Mouse (Mus musculus): ENCODE data around the gene Nup107. TPM values are rescaled to one million over a fixed set of nuclear protein-coding genes. Genes with fewer than 3 reads are reported as not detected.
"Not testable (repeated sequence)": the region's sequence is repeated elsewhere in the genome, so short reads cannot be mapped to it uniquely, and the experiment has no call there.

Nup107 gene
- polyA plus RNA-seq, 1 experiment from 2014 or later = 45.1 TPM

- 97% methylated on average over 6 of the region's 6 CpGs for WGBS
- not testable (repeated sequence) for H3K9ac ChIP-seq (replicated peaks); H3K9me3 ChIP-seq; H3K27me3 ChIP-seq; H3K4me2 ChIP-seq (replicated peaks); ATAC-seq; H3K27ac ChIP-seq; H3K4me3 ChIP-seq (replicated peaks)
- Histone ChIP-seq H3K4me1 (replicated peaks) (peaks cover 21% of the 10 kb centered on the region), H3K36me3 (peaks cover 69% of the 10 kb centered on the region)
These were observed 88.1 kb downstream of the Nup107 start for GRCm38 (mm10) chr10:117704314-117704963.

GRCm38 (mm10) chr10:117703506-117703905 lies 89.0 kb downstream of the Nup107 start:
- H3K36me3 ChIP-seq = peaks cover 78% of the 10 kb centered on the region

GRCm38 (mm10) chr10:117702024-117702833 lies 90.3 kb downstream of the Nup107 start:
- H3K27ac ChIP-seq = no peak overlapping the region
- no peaks in the 10 kb centered on the region for H3K27me3 ChIP-seq
- ATAC-seq = no peak
- no peak overlapping the region for H3K4me2 ChIP-seq (replicated peaks)
- H3K36me3 ChIP-seq = peaks cover 90% of the 10 kb centered on the region
- WGBS = 94% methylated on average over 6 of the region's 6 CpGs
- no peak overlapping the region for H3K9ac ChIP-seq (replicated peaks)
- H3K4me1 ChIP-seq (replicated peaks) = peaks cover 11% of the 10 kb centered on the region
- no peak overlapping the region for H3K4me3 ChIP-seq (replicated peaks)
- no peaks in the 10 kb centered on the region for H3K9me3 ChIP-seq

More at GRCm38 (mm10) chr10:117703506-117703905, 89.0 kb downstream of the Nup107 start:
- no peak overlapping the region for H3K4me3 ChIP-seq (replicated peaks)
- ATAC-seq = no peak
- WGBS = 92% methylated on average over 3 of the region's 3 CpGs
- H3K4me1 ChIP-seq (replicated peaks) = peaks cover 13% of the 10 kb centered on the region
- no peak overlapping the region for H3K4me2 ChIP-seq (replicated peaks)
- H3K27me3 ChIP-seq = no peaks in the 10 kb centered on the region
- no peaks in the 10 kb centered on the region for H3K9me3 ChIP-seq
- no peak overlapping the region for H3K27ac ChIP-seq
- no peak overlapping the region for H3K9ac ChIP-seq (replicated peaks)

GRCm38 (mm10) chr10:117701034-117701829 lies 91.3 kb downstream of the Nup107 start:
- peaks cover 1% of the 10 kb centered on the region; the same call in 1 of the 2 replicates for H3K4me1 ChIP-seq (replicated peaks)
- no peak overlapping the region for H3K4me3 ChIP-seq (replicated peaks)
- no peaks in the 10 kb centered on the region for H3K27me3 ChIP-seq
- H3K27ac ChIP-seq = no peak overlapping the region
- ATAC-seq = no peak
- H3K36me3 ChIP-seq = peaks cover 90% of the 10 kb centered on the region
- H3K9me3 ChIP-seq = no peaks in the 10 kb centered on the region
- WGBS = 94% methylated on average over 6 of the region's 6 CpGs
- no peak overlapping the region for H3K4me2 ChIP-seq (replicated peaks)
- H3K9ac ChIP-seq (replicated peaks) = no peak overlapping the region

Other genes with a start within 250 kb of the Nup107 start
- 3.3 and 5.7 TPM in 2 replicates for gene Cpm, start 163.2 kb downstream of the Nup107 start, polyA plus RNA-seq (2015; fragmentation: Nextera tagmentation; extraction: Ambion mirVana)
- gene Mdm2, start 81.9 kb downstream of the Nup107 start, polyA plus RNA-seq (2015; fragmentation: Nextera tagmentation; extraction: Ambion mirVana) = 65.5 and 67.5 TPM in 2 replicates
- 32.4 and 33.1 TPM in 2 replicates for gene Slc35e3, start 46.3 kb downstream of the Nup107 start, polyA plus RNA-seq (2015; fragmentation: Nextera tagmentation; extraction: Ambion mirVana)
- 140 and 146 TPM in 2 replicates for gene Rap1b, start 53.3 kb upstream of the Nup107 start, polyA plus RNA-seq (2015; fragmentation: Nextera tagmentation; extraction: Ambion mirVana)

All from midbrain, embryonic 13.5 days (tissue).